Mouse (Mus musculus) lung, embryonic 14.5 days (tissue): ENCODE data around the gene Flnb. TPM values are rescaled to one million over a fixed set of nuclear protein-coding genes. Genes with fewer than 3 reads are reported as not detected.

ENCODE experiments used
- ATAC-seq: fragments of 200-750 bp; cut with Nextera tagmentation; 2 replicates; pipeline ENCODE4 v1.8.0; 2017; ENCODE audit warnings: mild to moderate bottlenecking, moderate TSS enrichment, moderate library complexity; ENCODE audit not compliant: insufficient read depth
- DNase-seq: peaks from one replicate; pipeline ENCODE4 v3.0.0-alpha.2; 2015
- H3K27ac ChIP-seq: fragments of 300-500 bp; sonication (generic); 2 replicates; pipeline ENCODE4 v1.5.1; 2014; ENCODE audit warnings: low read depth, mild to moderate bottlenecking, moderate library complexity
- H3K27me3 ChIP-seq: fragments of 300-500 bp; sonication (generic); 2 replicates; pipeline ENCODE4 v1.6.1; 2014; ENCODE audit warnings: low read length, control low read depth; ENCODE audit not compliant: insufficient read depth
- H3K36me3 ChIP-seq: fragments of 300-500 bp; sonication (generic); 2 replicates; pipeline ENCODE4 v1.6.1; 2014; ENCODE audit warnings: control low read depth; ENCODE audit not compliant: insufficient read depth
- H3K4me1 ChIP-seq: fragments of 300-500 bp; sonication (generic); 2 replicates; pipeline ENCODE4 v1.6.1; 2014; ENCODE audit warnings: antibody characterized with exemption, control low read depth; ENCODE audit not compliant: insufficient read depth
- H3K4me2 ChIP-seq: fragments of 300-500 bp; sonication (generic); 2 replicates; pipeline ENCODE4 v1.6.1; 2014; ENCODE audit warnings: mild to moderate bottlenecking
- H3K4me3 ChIP-seq: fragments of 300-500 bp; sonication (generic); 2 replicates; pipeline ENCODE4 v1.5.1; 2014; ENCODE audit warnings: low read depth, low read length
- H3K9ac ChIP-seq: fragments of 300-500 bp; sonication (generic); 2 replicates; pipeline ENCODE4 v1.6.1; 2014
- H3K9me3 ChIP-seq: fragments of 300-500 bp; sonication (generic); 2 replicates; pipeline ENCODE4 v1.6.1; 2016; ENCODE audit warnings: low read depth, low read length, control low read depth
- CTCF ChIP-seq: IDR thresholded peaks from 2 replicates; pipeline ENCODE4 v1.5.1; 2016; ENCODE audit warnings: antibody characterized with exemption, low read depth
- WGBS: fragments of 180-500 bp; shearing (Covaris S2); extraction: QIAGEN DNeasy Blood & Tissue Kit; methylation state at CpG from one replicate; pipeline ENCODE4 v1.1.7; 2014; 5-methylcytosine and 5-hydroxymethylcytosine counted together
- polyA plus RNA-seq: library from polyadenylated mRNA; unstranded; fragments of >200 nt; fragmentation: Nextera tagmentation; extraction: Ambion mirVana; gene quantifications from 2 replicates; pipeline ENCODE4 v1.2.1, GENCODE M21; 2014

Flnb gene
- polyA plus RNA-seq, 1 experiment from 2014 or later: 22.5 TPM

- Histone ChIP-seq H3K27me3 (no peaks in the 10 kb centered on the region), H3K36me3 (peaks cover 61% of the 10 kb centered on the region), H3K9ac (no peak overlapping the region), H3K4me1 (peaks cover 10% of the 10 kb centered on the region; the same call in 1 of the 2 replicates), H3K9me3 (no peaks in the 10 kb centered on the region), H3K4me3 (no peak overlapping the region), H3K27ac (peak overlapping the region; percentile 63), H3K4me2 (peak overlapping the region; percentile 10; the same call in 1 of the 2 replicates)
- TF ChIP-seq CTCF: no peak
- ATAC-seq (peak; percentile 51), DNase-seq (peak; percentile 73)
- 65% methylated on average over 9 of the region's 9 CpGs for WGBS
These were observed 78.4 kb downstream of the Flnb start for GRCm38 (mm10) chr14:7896126-7896525.

- Histone ChIP-seq H3K27ac (peak overlapping the region; percentile 32), H3K36me3 (peaks cover 60% of the 10 kb centered on the region), H3K9me3 (no peaks in the 10 kb centered on the region), H3K27me3 (no peaks in the 10 kb centered on the region), H3K4me2 (no peak overlapping the region; the same call in 1 of the 2 replicates), H3K4me3 (no peak overlapping the region), H3K4me1 (peaks cover 10% of the 10 kb centered on the region; the same call in 1 of the 2 replicates), H3K9ac (no peak overlapping the region)
- DNase-seq (no peak), ATAC-seq (no peak)
- WGBS: 91% methylated on average over 1 of the region's 1 CpGs
- TF ChIP-seq CTCF: no peak
These were observed 78.9 kb downstream of the Flnb start for GRCm38 (mm10) chr14:7896699-7897098.

DNA sequence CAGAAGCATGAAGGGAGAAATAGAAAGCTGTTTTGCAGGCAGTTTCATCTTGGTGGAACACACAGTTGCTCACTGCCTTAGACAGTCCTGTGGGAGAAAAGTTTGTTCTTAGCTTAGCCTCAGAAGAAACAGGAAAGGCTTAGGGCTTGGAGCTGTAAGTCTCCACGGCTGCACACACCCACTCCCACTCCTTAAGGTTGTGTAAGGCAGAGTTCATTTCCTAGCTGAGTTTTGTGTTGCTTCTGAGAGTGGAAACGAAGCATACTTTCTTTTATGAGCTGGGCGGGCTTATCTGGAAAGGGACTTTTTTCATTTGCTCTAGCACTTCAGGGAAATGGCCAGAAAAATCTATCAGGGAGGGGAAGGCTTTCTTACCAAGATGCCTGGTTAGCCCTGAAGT is 82.2 kb downstream of the Flnb start:
- H3K9me3 ChIP-seq: no peaks in the 10 kb centered on the region
- DNase-seq (no peak), ATAC-seq (peak; percentile 16; the same call in 1 of the 2 replicates)
- 26% methylated on average over 3 of the region's 3 CpGs for WGBS
- 0 out of 2 replicates have a peak overlapping the region, but pooled peaks have one; percentile 6 for H3K9ac ChIP-seq
- peak overlapping the region; percentile 81 for H3K27ac ChIP-seq
- peak overlapping the region; percentile 45 for H3K4me2 ChIP-seq
- H3K4me3 ChIP-seq: no peak overlapping the region
- no peaks in the 10 kb centered on the region for H3K27me3 ChIP-seq
- H3K4me1 ChIP-seq: peaks cover 10% of the 10 kb centered on the region; the same call in 1 of the 2 replicates
- no peak for TF ChIP-seq CTCF
- H3K36me3 ChIP-seq: peaks cover 37% of the 10 kb centered on the region

GRCm38 (mm10) chr14:7900481-7901049 is 82.8 kb downstream of the Flnb start:
- Histone ChIP-seq H3K4me3 (no peak overlapping the region), H3K27ac (peak overlapping the region; percentile 81), H3K4me2 (peak overlapping the region; percentile 45), H3K4me1 (peaks cover 10% of the 10 kb centered on the region; the same call in 1 of the 2 replicates), H3K9me3 (no peaks in the 10 kb centered on the region), H3K36me3 (peaks cover 34% of the 10 kb centered on the region), H3K27me3 (no peaks in the 10 kb centered on the region), H3K9ac (0 out of 2 replicates have a peak overlapping the region, but pooled peaks have one; percentile 6)
- TF ChIP-seq CTCF: no peak
- peak; percentile 86 for ATAC-seq
- 5% methylated on average over 11 of the region's 11 CpGs for WGBS
- peak; percentile 80 for DNase-seq

- Histone ChIP-seq H3K4me2 (no peak overlapping the region), H3K4me3 (no peak overlapping the region), H3K27me3 (no peaks in the 10 kb centered on the region), H3K4me1 (peaks cover 10% of the 10 kb centered on the region; the same call in 1 of the 2 replicates), H3K9me3 (no peaks in the 10 kb centered on the region), H3K9ac (no peak overlapping the region), H3K27ac (no peak overlapping the region), H3K36me3 (peaks cover 33% of the 10 kb centered on the region)
- DNase-seq: no peak
- no peak for TF ChIP-seq CTCF
- WGBS: 82% methylated on average over 12 of the region's 12 CpGs
- no peak for ATAC-seq
These were observed 83.9 kb downstream of the Flnb start for GRCm38 (mm10) chr14:7901484-7902240.

- H3K27ac ChIP-seq: no peak overlapping the region
- ATAC-seq: no peak
- H3K4me2 ChIP-seq: no peak overlapping the region
- peaks cover 44% of the 10 kb centered on the region for H3K36me3 ChIP-seq
- H3K4me3 ChIP-seq: no peak overlapping the region
- H3K9ac ChIP-seq: no peak overlapping the region
- no peak for DNase-seq
- H3K4me1 ChIP-seq: no peaks in the 10 kb centered on the region
- no peaks in the 10 kb centered on the region for H3K9me3 ChIP-seq
- WGBS: 84% methylated on average over 11 of the region's 11 CpGs
- no peak for TF ChIP-seq CTCF
- no peaks in the 10 kb centered on the region for H3K27me3 ChIP-seq
These were observed 89.3 kb downstream of the Flnb start for GRCm38 (mm10) chr14:7907058-7907457.

DNA sequence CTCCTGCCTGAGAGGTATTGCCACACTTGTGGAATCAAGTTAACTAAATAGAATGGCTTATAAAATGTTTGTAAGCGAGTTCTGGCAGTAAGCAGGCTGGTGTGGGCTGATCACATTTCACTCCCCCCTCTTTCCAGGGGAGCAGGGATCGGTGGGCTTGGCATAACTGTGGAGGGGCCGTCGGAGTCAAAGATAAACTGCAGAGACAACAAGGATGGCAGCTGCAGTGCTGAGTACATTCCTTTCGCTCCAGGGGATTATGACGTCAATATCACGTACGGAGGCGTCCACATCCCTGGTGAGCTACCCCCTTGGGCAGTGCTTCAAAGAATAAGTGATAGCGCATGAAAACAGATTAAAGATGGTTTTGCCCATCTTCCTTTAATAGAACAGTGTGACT is 91.7 kb downstream of the Flnb start:
- ATAC-seq: no peak
- peaks cover 47% of the 10 kb centered on the region for H3K36me3 ChIP-seq

More for the DNA sequence above, 91.7 kb downstream of the Flnb start:
- H3K27me3 ChIP-seq: no peaks in the 10 kb centered on the region
- H3K9me3 ChIP-seq: no peaks in the 10 kb centered on the region
- H3K4me1 ChIP-seq: no peaks in the 10 kb centered on the region
- WGBS: 60% methylated on average over 10 of the region's 10 CpGs
- DNase-seq: no peak
- H3K4me3 ChIP-seq: no peak overlapping the region
- no peak overlapping the region for H3K27ac ChIP-seq
- H3K4me2 ChIP-seq: no peak overlapping the region
- no peak for TF ChIP-seq CTCF
- no peak overlapping the region for H3K9ac ChIP-seq
